Mouse (Mus musculus) hindbrain, embryonic 13.5 days (tissue): ENCODE results near the gene Fyttd1. TPM values are rescaled to one million over a fixed set of nuclear protein-coding genes. Genes with fewer than 3 reads are reported as not detected.
"Not testable (repeated sequence)": the region's sequence is repeated elsewhere in the genome, so short reads cannot be mapped to it uniquely, and the experiment has no call there.

Experiments
- ATAC-seq: fragments of 200-750 bp; cut with Nextera tagmentation; 2 replicates; pipeline ENCODE4 v1.8.0; 2017; ENCODE audit warnings: moderate TSS enrichment; ENCODE audit not compliant: low FRiP score
- H3K27ac ChIP-seq: fragments of 300-500 bp; sonication (generic); 2 replicates; pipeline ENCODE4 v1.5.1; 2015; ENCODE audit warnings: inconsistent platforms, mild to moderate bottlenecking, moderate library complexity
- H3K27me3 ChIP-seq: fragments of 300-500 bp; sonication (generic); 2 replicates; pipeline ENCODE4 v1.6.1; 2015; ENCODE audit warnings: mild to moderate bottlenecking, inconsistent platforms
- H3K36me3 ChIP-seq: fragments of 300-500 bp; sonication (generic); 2 replicates; pipeline ENCODE4 v1.6.1; 2015; ENCODE audit warnings: mild to moderate bottlenecking, inconsistent platforms
- H3K4me1 ChIP-seq: fragments of 300-500 bp; sonication (generic); replicated peaks from 2 replicates; pipeline ENCODE4 v1.6.1; 2015; ENCODE audit warnings: inconsistent platforms
- H3K4me2 ChIP-seq: fragments of 300-500 bp; sonication (generic); 2 replicates; pipeline ENCODE4 v1.6.1; 2015; ENCODE audit warnings: inconsistent platforms, mild to moderate bottlenecking, moderate library complexity
- H3K4me3 ChIP-seq: fragments of 300-500 bp; sonication (generic); 2 replicates; pipeline ENCODE4 v1.5.1; 2015; ENCODE audit warnings: mild to moderate bottlenecking, inconsistent platforms
- H3K9ac ChIP-seq: fragments of 300-500 bp; sonication (generic); 2 replicates; pipeline ENCODE4 v1.6.1; 2015; ENCODE audit warnings: mild to moderate bottlenecking, inconsistent platforms
- H3K9me3 ChIP-seq: fragments of 300-500 bp; sonication (generic); 2 replicates; pipeline ENCODE4 v1.6.1; 2016; ENCODE audit warnings: inconsistent platforms
- WGBS: fragments of 180-500 bp; shearing (Covaris S2); methylation state at CpG from one replicate; pipeline ENCODE4 v1.1.7; 2015; 5-methylcytosine and 5-hydroxymethylcytosine counted together
- polyA plus RNA-seq: library from polyadenylated mRNA; unstranded; fragments of >200 nt; fragmentation: Nextera tagmentation; extraction: Ambion mirVana; gene quantifications from 2 replicates; pipeline ENCODE4 v1.2.1, GENCODE M21; 2015

The Fyttd1 gene
- polyA plus RNA-seq, 1 experiment from 2014 or later = 110 TPM

DNA sequence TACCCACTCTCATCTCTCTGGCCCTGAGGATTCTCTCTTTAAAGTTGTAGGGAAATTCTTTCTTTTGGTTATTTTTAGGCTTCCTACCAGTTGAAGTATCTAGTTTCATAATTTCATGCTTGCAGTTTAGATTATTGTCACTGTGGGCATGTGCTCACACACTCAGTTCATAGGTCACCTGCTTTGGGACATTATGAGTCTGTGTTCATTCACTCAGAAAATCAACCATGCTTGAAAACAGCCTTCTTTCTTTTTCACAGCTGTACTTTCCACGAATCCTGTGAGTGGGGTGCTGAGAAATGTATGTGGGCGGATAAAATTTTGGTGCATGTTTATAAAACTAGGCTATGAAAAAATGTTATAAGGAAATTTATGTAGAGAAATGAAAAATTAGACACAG is 57.2 kb downstream of the Fyttd1 start:
- Histone ChIP-seq H3K9ac (no peak overlapping the region), H3K27me3 (no peaks in the 10 kb centered on the region), H3K4me1 (peaks cover 8% of the 10 kb centered on the region), H3K27ac (no peak overlapping the region), H3K36me3 (no peaks in the 10 kb centered on the region), H3K4me2 (no peak overlapping the region), H3K4me3 (no peak overlapping the region), H3K9me3 (no peaks in the 10 kb centered on the region)
- 73% methylated on average over 2 of the region's 2 CpGs for WGBS
- no peak for ATAC-seq

DNA sequence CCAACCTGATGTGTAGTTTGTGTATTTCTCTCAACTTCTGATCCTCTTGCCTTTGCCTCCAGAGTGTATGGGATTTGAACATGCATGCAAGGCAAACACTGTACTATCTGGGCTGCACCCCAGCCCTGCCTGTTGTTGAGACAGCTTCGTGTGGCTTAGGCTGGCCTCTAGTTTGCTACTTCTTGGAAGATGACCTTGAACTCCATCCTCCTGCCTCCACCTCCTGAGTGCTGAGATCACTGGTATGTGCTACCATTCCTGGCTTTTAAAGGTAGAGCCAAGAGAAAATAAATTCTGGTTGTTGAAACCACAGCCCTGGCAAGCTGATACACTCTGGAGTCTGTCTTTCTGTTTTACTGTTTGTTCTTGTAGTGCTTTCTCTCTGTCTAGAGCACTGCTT is 57.8 kb downstream of the Fyttd1 start:
- no peak overlapping the region for H3K27ac ChIP-seq
- no peak overlapping the region for H3K4me3 ChIP-seq
- no peaks in the 10 kb centered on the region for H3K36me3 ChIP-seq
- 69% methylated on average over 1 of the region's 1 CpGs for WGBS
- no peak overlapping the region for H3K9ac ChIP-seq
- no peaks in the 10 kb centered on the region for H3K9me3 ChIP-seq
- H3K4me2 ChIP-seq = no peak overlapping the region
- ATAC-seq = no peak
- H3K4me1 ChIP-seq = peaks cover 4% of the 10 kb centered on the region; the same call in 1 of the 2 replicates
- H3K27me3 ChIP-seq = no peaks in the 10 kb centered on the region

DNA sequence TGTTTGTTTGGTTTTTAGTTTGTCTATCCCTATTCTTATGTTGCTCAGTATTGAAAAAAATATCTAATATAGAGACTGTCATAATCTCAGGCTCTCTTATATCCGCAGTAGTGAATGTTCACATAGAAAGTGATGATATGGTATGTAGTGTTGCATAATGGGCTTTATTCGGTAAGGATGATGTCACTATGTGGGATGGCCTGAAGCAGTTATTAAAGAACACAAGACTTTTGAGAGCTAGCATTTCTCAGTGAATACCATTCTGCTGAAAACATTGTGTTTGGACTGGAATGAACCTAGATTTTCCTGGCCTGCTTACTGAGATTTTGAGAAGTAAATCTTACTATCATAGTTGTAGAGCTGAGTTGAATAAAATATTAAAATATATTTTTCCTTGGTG is 60.1 kb downstream of the Fyttd1 start:
- WGBS = 87% methylated on average over 2 of the region's 2 CpGs
- no peak for ATAC-seq
- no peak overlapping the region for H3K9ac ChIP-seq

DNA sequence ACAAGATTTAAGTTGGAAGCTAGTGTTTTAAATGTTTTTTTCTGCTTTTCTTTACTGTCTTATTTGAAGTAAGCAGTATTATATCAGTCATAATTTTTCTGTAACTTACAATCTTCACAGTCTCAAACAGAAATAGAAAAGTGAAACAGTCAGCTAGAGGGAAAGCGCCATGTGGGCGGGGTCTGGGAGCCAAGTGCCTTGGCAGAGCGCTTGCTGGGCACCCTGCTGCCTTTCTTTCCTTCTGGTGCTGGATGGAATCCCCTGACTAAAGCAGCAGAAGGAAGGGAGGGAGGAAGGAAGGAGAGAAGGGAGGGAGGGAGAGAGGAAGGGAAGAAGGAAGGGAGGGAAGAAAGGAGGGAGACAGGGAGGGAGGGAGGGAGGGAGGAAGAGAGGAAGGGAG is 62.0 kb downstream of the Fyttd1 start:
- not testable (repeated sequence) for H3K9me3 ChIP-seq, ATAC-seq, H3K4me1 ChIP-seq, H3K27me3 ChIP-seq, H3K4me3 ChIP-seq, H3K36me3 ChIP-seq, H3K27ac ChIP-seq, H3K4me2 ChIP-seq, H3K9ac ChIP-seq
- WGBS = 31% methylated on average over 3 of the region's 3 CpGs

More for the DNA sequence above, 60.1 kb downstream of the Fyttd1 start:
- Histone ChIP-seq H3K4me1 (peaks cover 4% of the 10 kb centered on the region; the same call in 1 of the 2 replicates), H3K4me2 (no peak overlapping the region), H3K27ac (no peak overlapping the region), H3K4me3 (no peak overlapping the region), H3K36me3 (no peaks in the 10 kb centered on the region), H3K9me3 (no peaks in the 10 kb centered on the region), H3K27me3 (no peaks in the 10 kb centered on the region)

DNA sequence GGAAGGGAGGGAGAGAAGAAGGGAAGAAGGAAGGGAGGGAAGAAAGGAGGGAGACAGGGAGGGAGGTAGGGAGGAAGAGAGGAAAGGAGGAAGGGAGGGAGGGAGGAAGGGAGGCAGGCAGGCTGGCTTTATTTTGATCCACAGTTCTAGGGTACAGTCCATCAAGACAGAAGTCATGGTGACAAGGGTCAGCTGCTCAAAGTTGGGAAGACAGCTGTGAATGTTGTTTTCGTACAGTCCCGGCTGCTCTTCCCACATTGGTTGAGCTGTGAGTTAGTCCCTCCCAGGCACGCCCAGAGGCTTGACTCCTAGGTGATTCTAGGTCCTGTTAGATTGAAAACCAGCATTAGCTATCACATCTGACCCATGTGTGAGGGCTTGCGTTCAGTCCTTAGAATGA is 62.4 kb downstream of the Fyttd1 start:
- H3K4me2 ChIP-seq, ATAC-seq: not testable (repeated sequence)
- WGBS = 89% methylated on average over 4 of the region's 4 CpGs

DNA sequence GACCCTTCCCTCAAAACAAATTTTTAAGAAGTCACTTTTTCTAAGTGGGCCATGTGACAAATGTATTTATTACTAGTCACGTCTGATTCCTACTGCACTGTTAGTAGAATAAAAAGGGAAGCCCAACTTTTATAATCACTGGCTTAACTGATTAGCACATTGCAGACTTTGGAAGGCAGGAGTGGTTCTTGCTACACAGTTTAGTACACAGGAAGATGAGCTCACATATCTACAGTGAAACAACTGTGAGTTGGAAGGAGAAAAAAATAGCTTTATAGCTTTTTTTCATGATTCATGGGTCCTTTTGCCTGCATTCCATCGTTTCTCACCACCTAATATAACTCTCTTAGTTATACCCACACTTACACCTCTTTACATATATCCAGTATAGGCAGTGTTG is 63.9 kb downstream of the Fyttd1 start:
- not testable (repeated sequence) for H3K4me1 ChIP-seq, ATAC-seq, H3K9ac ChIP-seq, H3K36me3 ChIP-seq, H3K4me2 ChIP-seq, H3K9me3 ChIP-seq, H3K27ac ChIP-seq, H3K27me3 ChIP-seq, H3K4me3 ChIP-seq
- WGBS = 99% methylated on average over 2 of the region's 2 CpGs

More for the DNA sequence above, 62.4 kb downstream of the Fyttd1 start:
- not testable (repeated sequence) for H3K9me3 ChIP-seq, H3K36me3 ChIP-seq, H3K9ac ChIP-seq, H3K4me1 ChIP-seq, H3K27me3 ChIP-seq, H3K4me3 ChIP-seq, H3K27ac ChIP-seq

DNA sequence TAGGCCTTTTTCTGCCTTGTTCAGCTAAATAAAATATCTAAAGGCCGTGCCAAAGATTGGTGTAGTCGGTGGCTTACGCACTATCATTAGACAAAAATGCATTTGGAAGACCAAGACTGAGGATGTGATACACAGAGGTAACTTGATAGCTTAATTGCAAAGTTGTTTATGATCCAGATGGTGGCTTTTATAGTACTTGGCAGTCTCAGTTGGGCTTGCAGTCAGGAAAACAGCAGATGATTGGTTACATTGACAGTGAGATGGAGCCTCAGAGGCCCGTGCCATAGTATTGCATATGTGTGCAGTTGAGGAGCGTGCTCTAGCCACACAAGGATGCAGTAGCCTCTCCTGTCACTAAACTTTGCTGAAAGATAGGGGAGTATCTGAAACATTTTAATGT is 65.4 kb downstream of the Fyttd1 start:
- Histone ChIP-seq H3K27ac (no peak overlapping the region), H3K27me3 (no peaks in the 10 kb centered on the region), H3K9ac (no peak overlapping the region), H3K9me3 (no peaks in the 10 kb centered on the region), H3K4me3 (no peak overlapping the region), H3K36me3 (no peaks in the 10 kb centered on the region), H3K4me1 (no peaks in the 10 kb centered on the region; the same call in 1 of the 2 replicates), H3K4me2 (no peak overlapping the region)
- no peak for ATAC-seq
- 89% methylated on average over 5 of the region's 5 CpGs for WGBS

- ATAC-seq = no peak
- no peaks in the 10 kb centered on the region for H3K36me3 ChIP-seq
- no peak overlapping the region for H3K4me2 ChIP-seq
- H3K9ac ChIP-seq = no peak overlapping the region
- no peaks in the 10 kb centered on the region for H3K27me3 ChIP-seq
- WGBS = 43% methylated on average over 5 of the region's 5 CpGs
- H3K4me3 ChIP-seq = no peak overlapping the region
- no peaks in the 10 kb centered on the region for H3K4me1 ChIP-seq
- H3K9me3 ChIP-seq = no peaks in the 10 kb centered on the region
- no peak overlapping the region for H3K27ac ChIP-seq
Measured at GRCm38 (mm10) chr16:32945379-32945778, 68.1 kb downstream of the Fyttd1 start.

GRCm38 (mm10) chr16:32948016-32948415 is 70.7 kb downstream of the Fyttd1 start:
- no peak for ATAC-seq
- Histone ChIP-seq H3K4me1 (no peaks in the 10 kb centered on the region), H3K4me2 (no peak overlapping the region), H3K9ac (no peak overlapping the region), H3K9me3 (no peaks in the 10 kb centered on the region), H3K36me3 (peaks cover 5% of the 10 kb centered on the region; the same call in 1 of the 2 replicates), H3K27ac (no peak overlapping the region), H3K4me3 (no peak overlapping the region), H3K27me3 (no peaks in the 10 kb centered on the region)
- 72% methylated on average over 8 of the region's 8 CpGs for WGBS

GRCm38 (mm10) chr16:32948656-32949055 is 71.4 kb downstream of the Fyttd1 start:
- Histone ChIP-seq H3K36me3 (peaks cover 5% of the 10 kb centered on the region; the same call in 1 of the 2 replicates), H3K27ac (no peak overlapping the region), H3K9me3 (no peaks in the 10 kb centered on the region), H3K27me3 (no peaks in the 10 kb centered on the region), H3K4me3 (no peak overlapping the region), H3K4me2 (no peak overlapping the region), H3K9ac (no peak overlapping the region), H3K4me1 (no peaks in the 10 kb centered on the region)
- 84% methylated on average over 5 of the region's 5 CpGs for WGBS
- no peak for ATAC-seq

GRCm38 (mm10) chr16:32949281-32949680 is 72.0 kb downstream of the Fyttd1 start:
- H3K9ac ChIP-seq = no peak overlapping the region
- no peak for ATAC-seq
- no peaks in the 10 kb centered on the region for H3K9me3 ChIP-seq
- no peaks in the 10 kb centered on the region for H3K27me3 ChIP-seq
- peaks cover 5% of the 10 kb centered on the region; the same call in 1 of the 2 replicates for H3K36me3 ChIP-seq
- no peaks in the 10 kb centered on the region for H3K4me1 ChIP-seq
- H3K4me3 ChIP-seq = no peak overlapping the region
- H3K4me2 ChIP-seq = no peak overlapping the region
- no peak overlapping the region for H3K27ac ChIP-seq

GRCm38 (mm10) chr16:32951074-32951473 is 73.8 kb downstream of the Fyttd1 start:
- no peak overlapping the region for H3K9ac ChIP-seq
- H3K4me1 ChIP-seq = no peaks in the 10 kb centered on the region
- H3K4me2 ChIP-seq = no peak overlapping the region
- H3K4me3 ChIP-seq = no peak overlapping the region
- 87% methylated on average over 2 of the region's 2 CpGs for WGBS
- H3K27me3 ChIP-seq = no peaks in the 10 kb centered on the region
- no peak overlapping the region for H3K27ac ChIP-seq
- no peak for ATAC-seq
- no peaks in the 10 kb centered on the region for H3K9me3 ChIP-seq
- peaks cover 12% of the 10 kb centered on the region for H3K36me3 ChIP-seq

DNA sequence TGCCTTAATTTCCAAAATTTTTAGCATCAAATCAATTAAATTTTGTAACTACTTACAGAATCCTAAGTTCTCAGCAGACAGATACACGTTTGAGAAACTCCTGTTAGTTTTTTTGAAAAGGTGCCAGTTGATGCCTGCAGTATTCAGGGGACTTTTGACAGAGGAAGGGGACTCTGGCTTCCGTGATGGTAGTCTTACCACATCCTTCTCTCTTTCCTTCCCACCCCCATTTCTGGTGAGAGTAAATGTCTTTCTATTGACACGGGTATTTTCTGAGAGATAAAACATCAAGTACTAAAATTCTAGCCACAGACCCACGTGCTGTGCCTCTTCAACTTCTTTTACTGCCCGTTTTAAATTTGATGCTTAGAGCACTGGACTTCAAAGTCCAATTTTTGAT is 76.5 kb downstream of the Fyttd1 start:
- WGBS = 84% methylated on average over 5 of the region's 5 CpGs
- no peaks in the 10 kb centered on the region for H3K27me3 ChIP-seq
- ATAC-seq = no peak
- H3K9ac ChIP-seq = no peak overlapping the region
- peaks cover 12% of the 10 kb centered on the region for H3K36me3 ChIP-seq
- H3K4me2 ChIP-seq = no peak overlapping the region
- no peak overlapping the region for H3K4me3 ChIP-seq
- H3K27ac ChIP-seq = no peak overlapping the region
- no peaks in the 10 kb centered on the region for H3K9me3 ChIP-seq
- no peaks in the 10 kb centered on the region for H3K4me1 ChIP-seq

GRCm38 (mm10) chr16:32954304-32954703 is 77.0 kb downstream of the Fyttd1 start:
- Histone ChIP-seq H3K9me3 (no peaks in the 10 kb centered on the region), H3K27me3 (no peaks in the 10 kb centered on the region), H3K4me1 (no peaks in the 10 kb centered on the region), H3K27ac (no peak overlapping the region), H3K4me3 (no peak overlapping the region), H3K9ac (no peak overlapping the region), H3K36me3 (peaks cover 14% of the 10 kb centered on the region), H3K4me2 (no peak overlapping the region)
- WGBS = 75% methylated on average over 6 of the region's 6 CpGs
- ATAC-seq = no peak
